Mouse (Mus musculus): ENCODE results near the gene Adarb2. TPM values are rescaled to one million over a fixed set of nuclear protein-coding genes. Genes with fewer than 3 reads are reported as not detected.

Adarb2 gene
- total and polyA plus RNA-seq, 3 experiments, result not detected

DNA sequence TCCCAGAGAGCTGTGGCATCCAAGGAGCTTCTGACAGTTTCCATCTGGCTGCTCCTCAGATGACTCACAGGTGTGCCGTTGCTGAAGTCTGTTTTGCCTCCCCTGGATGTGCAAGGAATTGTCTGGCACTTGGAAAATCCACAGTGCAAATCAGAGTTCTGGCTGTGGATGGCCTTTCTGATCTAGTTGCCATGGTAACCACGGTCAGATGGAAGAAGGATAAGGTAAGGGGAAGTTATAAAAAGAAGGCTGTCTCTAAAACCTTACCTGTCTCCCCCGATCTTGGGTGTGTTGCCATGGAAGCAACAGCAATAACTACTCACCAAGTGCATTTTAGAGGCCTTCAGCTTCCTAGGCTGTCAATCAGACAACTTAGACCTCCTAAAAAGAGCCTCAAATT, 273.6 kb downstream of the Adarb2 start:
- dilution Hi-C loops (cut with MboI; ENCODE audit: extremely low pct_ligation_motif_present, extremely low pct_unique_long_range_greater_than_20kb, low sequenced_read_pairs), result no loop called here
- no peak for TF ChIP-seq JUN (IDR thresholded peaks at IDR 0.05; ENCODE audit: insufficient read depth, low read depth, low read length)
- no peak for TF ChIP-seq KAT2A (IDR thresholded peaks at IDR 0.05; ENCODE audit: insufficient replicate concordance, low read length)
- no peak for TF ChIP-seq BHLHE40 (IDR thresholded peaks at IDR 0.05; ENCODE audit: low read depth, low read length)
- no peak for TF ChIP-seq IRF4 (IDR thresholded peaks at IDR 0.05; ENCODE audit: low read depth, low read length)
- no peak for TF ChIP-seq ETS1 (conservative IDR thresholded peaks at IDR 0.05; ENCODE audit: low read depth, low read length)
- TF ChIP-seq RCOR1 (conservative IDR thresholded peaks at IDR 0.05; ENCODE audit: low read depth, low read length), result no peak
- TF ChIP-seq MAZ (IDR thresholded peaks at IDR 0.05; ENCODE audit: low read depth, low read length), result no peak
- no peak for TF ChIP-seq TCF12 (IDR thresholded peaks at IDR 0.05; ENCODE audit: low read depth, low read length)
- TF ChIP-seq POLR2AphosphoS2 (IDR thresholded peaks at IDR 0.05; ENCODE audit: low read depth, low read length), result no peak
- no peak for TF ChIP-seq MYC (IDR thresholded peaks at IDR 0.05; ENCODE audit: low read depth, low read length)
- TF ChIP-seq JUND (conservative IDR thresholded peaks at IDR 0.05; ENCODE audit: low read depth, low read length), result no peak
- TF ChIP-seq ZNF384 (IDR thresholded peaks at IDR 0.05; ENCODE audit: low read depth, low read length), result no peak
- no peak for TF ChIP-seq EP300 (IDR thresholded peaks at IDR 0.05; ENCODE audit: low read length)
- TF ChIP-seq NRF1 (IDR thresholded peaks at IDR 0.05; ENCODE audit: low read depth, low read length), result no peak

GRCm38 (mm10) chr13:8478731-8479130, 276.1 kb downstream of the Adarb2 start:
- DNase-seq (ENCODE audit: extremely low read depth), result no peak
- H3K9ac ChIP-seq (ENCODE audit: insufficient read depth, low read depth), result no peak overlapping the region
- no peak for TF ChIP-seq ETS1 (conservative IDR thresholded peaks at IDR 0.05; ENCODE audit: low read depth, low read length)
- TF ChIP-seq NRF1 (IDR thresholded peaks at IDR 0.05; ENCODE audit: low read depth, low read length), result no peak
- no peak for TF ChIP-seq MEF2A (IDR thresholded peaks at IDR 0.05; ENCODE audit: borderline replicate concordance, low read depth, low read length)
- no peak for TF ChIP-seq CHD2 (IDR thresholded peaks at IDR 0.05; ENCODE audit: low read length)
- no peak for TF ChIP-seq HCFC1 (IDR thresholded peaks at IDR 0.05; ENCODE audit: low read depth, low read length)
- no peak for TF ChIP-seq ZKSCAN1 (IDR thresholded peaks at IDR 0.05; ENCODE audit: borderline replicate concordance, low read depth, low read length)
- H3K9me3 ChIP-seq (replicated peaks; ENCODE audit: low read length), result no peaks in the 10 kb centered on the region
- no peak overlapping the region for H3K4me2 ChIP-seq (ENCODE audit: insufficient read depth, low read depth, poor library complexity, severe bottlenecking)
- dilution Hi-C loops (cut with MboI; ENCODE audit: extremely low pct_ligation_motif_present, extremely low pct_unique_long_range_greater_than_20kb, low sequenced_read_pairs) (no loop called here), in situ Hi-C loops (cut with MboI; ENCODE audit: low pct_ligation_motif_present, low pct_unique_long_range_greater_than_20kb, low sequenced_read_pairs) (no loop called here)
- no peak overlapping the region for H3K27ac ChIP-seq (ENCODE audit: insufficient read depth, low read depth)
- no peaks in the 10 kb centered on the region for H3K79me2 ChIP-seq (replicated peaks; ENCODE audit: control insufficient read depth, extremely low read depth, insufficient read depth, poor library complexity, severe bottlenecking)
- H3K27me3 ChIP-seq (replicated peaks), result no peaks in the 10 kb centered on the region
- H3K4me1 ChIP-seq (ENCODE audit: control insufficient read depth in 1 of 2, insufficient read depth in 2 of 2), result peaks cover 9 to 22% of the 10 kb centered on the region in 2 experiments
- H3K36me3 ChIP-seq (replicated peaks in 1 of 2; ENCODE audit: control insufficient read depth in 1 of 2, insufficient read depth in 1 of 2, low read length in 1 of 2), result no peaks in the 10 kb centered on the region
- H3K4me3 ChIP-seq (replicated peaks in 1 of 3; ENCODE audit: low read depth in 2 of 3, low read length in 2 of 3, poor library complexity in 1 of 3), result no peak overlapping the region

More for the DNA sequence above, 273.6 kb downstream of the Adarb2 start:
- DNase-seq (ENCODE audit: extremely low read depth), result no peak
- in situ Hi-C loops (cut with MboI; ENCODE audit: low pct_ligation_motif_present, low pct_unique_long_range_greater_than_20kb, low sequenced_read_pairs), result no loop called here
- H3K27me3 ChIP-seq (replicated peaks), result no peaks in the 10 kb centered on the region
- H3K4me2 ChIP-seq (ENCODE audit: insufficient read depth, low read depth, poor library complexity, severe bottlenecking), result no peak overlapping the region
- H3K4me3 ChIP-seq (replicated peaks in 1 of 3; ENCODE audit: low read depth in 2 of 3, low read length in 2 of 3, poor library complexity in 1 of 3), result no peak overlapping the region
- H3K9me3 ChIP-seq (replicated peaks; ENCODE audit: low read length), result no peaks in the 10 kb centered on the region
- H3K36me3 ChIP-seq (replicated peaks in 1 of 2; ENCODE audit: control insufficient read depth in 1 of 2, insufficient read depth in 1 of 2, low read length in 1 of 2), result no peaks in the 10 kb centered on the region
- no peaks in the 10 kb centered on the region for H3K79me2 ChIP-seq (replicated peaks; ENCODE audit: control insufficient read depth, extremely low read depth, insufficient read depth, poor library complexity, severe bottlenecking)
- no peak overlapping the region for H3K9ac ChIP-seq (ENCODE audit: insufficient read depth, low read depth)
- peaks cover 9 to 22% of the 10 kb centered on the region in 2 experiments for H3K4me1 ChIP-seq (ENCODE audit: control insufficient read depth in 1 of 2, insufficient read depth in 2 of 2)
- H3K27ac ChIP-seq (ENCODE audit: insufficient read depth, low read depth), result no peak overlapping the region
